Mouse (Mus musculus) heart, postnatal 10 days (tissue): ENCODE data around the gene Atg5. TPM values are rescaled to one million over a fixed set of nuclear protein-coding genes. Genes with fewer than 3 reads are reported as not detected.
A peak's percentile ranks its signal among the peaks of the same experiment; 100 is the strongest.
"Not testable (repeated sequence)": the region's sequence is repeated elsewhere in the genome, so short reads cannot be mapped to it uniquely, and the experiment has no call there.

ENCODE experiments used
- DNase-seq, 2 experiments: peaks; one replicate each; pipeline ENCODE4 v3.0.0; 2021
- intact Hi-C: fragments of 180-260 bp; cut with DNase I; formaldehyde crosslinking; loops from one replicate; pipeline ENCODE4 v1.15.1; 2025
- total RNA-seq, 2 experiments: library from RNA; stranded (reverse); gene quantifications; 2 replicates each; pipeline ENCODE4 v1.2.3; 2021

Gene Atg5
- total RNA-seq, 2 experiments from 2014 or later = 16.9 to 20.5 TPM

DNA sequence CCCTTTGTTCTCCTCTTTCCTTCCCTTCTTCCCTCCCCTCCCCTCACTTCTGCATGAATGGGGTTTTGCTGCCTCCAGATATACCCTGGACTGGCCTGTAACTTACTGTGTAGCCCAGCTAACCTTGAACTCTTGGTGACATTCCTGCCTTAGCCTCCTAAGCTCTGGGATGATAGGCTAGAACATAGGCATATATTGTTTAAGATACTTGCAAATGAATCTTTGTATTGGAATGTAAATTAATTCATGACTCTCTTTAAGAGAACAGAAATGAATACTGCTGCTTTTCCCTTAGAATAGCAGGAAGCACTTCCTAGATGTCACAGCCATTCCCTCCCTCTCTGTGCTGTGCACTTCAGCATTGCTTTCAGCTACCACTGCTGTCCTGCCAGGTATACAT lies 40.1 kb downstream of the Atg5 start:
- intact Hi-C loops = no loop called here
- DNase-seq = no peak

- peak in 1 of 2 experiments; percentile 24 for DNase-seq
- intact Hi-C loops = no loop called here
These were observed 41.1 kb downstream of the Atg5 start for GRCm38 (mm10) chr10:44309250-44309649.

DNA sequence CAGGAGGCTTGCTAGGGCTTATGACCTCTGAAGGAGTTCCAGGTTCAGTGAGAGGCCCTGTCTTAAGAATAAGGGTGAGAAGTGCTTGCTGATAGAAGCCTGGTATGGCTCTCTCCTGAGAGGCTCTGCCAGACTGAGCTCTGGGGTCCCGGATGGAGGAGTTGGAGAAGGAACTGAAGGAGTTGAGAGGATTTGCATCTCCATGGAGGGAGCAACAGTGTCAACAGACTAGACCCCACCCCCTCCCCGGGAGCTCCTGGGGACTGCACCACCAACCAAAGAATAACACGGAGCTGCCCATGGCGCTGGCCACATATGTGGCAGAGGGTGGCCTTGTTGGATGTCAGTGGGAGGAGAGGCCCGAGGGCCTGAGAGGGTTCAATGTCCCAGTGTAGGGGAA lies 47.1 kb downstream of the Atg5 start:
- no peak for DNase-seq
- intact Hi-C loops = no loop called here

GRCm38 (mm10) chr10:44316280-44317270 lies 48.4 kb downstream of the Atg5 start:
- DNase-seq = peak; percentile 15 to 22
- intact Hi-C loops = no loop called here

DNA sequence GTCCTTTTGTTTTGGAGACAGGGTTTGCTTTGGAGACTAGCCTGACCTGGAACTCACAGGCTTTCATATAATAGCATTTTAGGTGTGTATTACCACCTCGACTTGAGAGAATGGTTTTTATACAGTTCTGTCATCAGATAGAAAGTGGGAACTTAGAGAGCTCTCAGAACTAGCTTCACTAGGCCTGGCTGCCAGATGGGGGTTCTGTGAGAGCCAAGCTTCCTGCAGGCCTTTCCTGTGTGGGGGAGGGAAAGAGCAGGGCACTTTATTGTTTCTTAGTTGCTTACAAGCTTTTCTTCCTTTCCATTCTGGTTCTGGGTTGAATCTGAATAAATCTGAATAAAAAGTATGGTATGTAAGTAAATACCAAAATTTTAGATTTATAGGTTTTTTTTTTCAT lies 54.0 kb downstream of the Atg5 start:
- peak; percentile 22 to 34 for DNase-seq
- intact Hi-C loops = loop anchor here (10.0 kb wide), 1 partner anchor 443 kb away; no protein-coding TSS in a partner anchor

- intact Hi-C loops = loop anchor here (10.0 kb wide), 1 partner anchor 442 kb away; no protein-coding TSS in a partner anchor
- DNase-seq = peak; percentile 32 to 34
These were observed 55.1 kb downstream of the Atg5 start for GRCm38 (mm10) chr10:44323070-44323775.

GRCm38 (mm10) chr10:44323836-44324235 lies 55.7 kb downstream of the Atg5 start:
- DNase-seq = no peak
- intact Hi-C loops = loop anchor here (10.0 kb wide), 1 partner anchor 441 kb away; no protein-coding TSS in a partner anchor

DNA sequence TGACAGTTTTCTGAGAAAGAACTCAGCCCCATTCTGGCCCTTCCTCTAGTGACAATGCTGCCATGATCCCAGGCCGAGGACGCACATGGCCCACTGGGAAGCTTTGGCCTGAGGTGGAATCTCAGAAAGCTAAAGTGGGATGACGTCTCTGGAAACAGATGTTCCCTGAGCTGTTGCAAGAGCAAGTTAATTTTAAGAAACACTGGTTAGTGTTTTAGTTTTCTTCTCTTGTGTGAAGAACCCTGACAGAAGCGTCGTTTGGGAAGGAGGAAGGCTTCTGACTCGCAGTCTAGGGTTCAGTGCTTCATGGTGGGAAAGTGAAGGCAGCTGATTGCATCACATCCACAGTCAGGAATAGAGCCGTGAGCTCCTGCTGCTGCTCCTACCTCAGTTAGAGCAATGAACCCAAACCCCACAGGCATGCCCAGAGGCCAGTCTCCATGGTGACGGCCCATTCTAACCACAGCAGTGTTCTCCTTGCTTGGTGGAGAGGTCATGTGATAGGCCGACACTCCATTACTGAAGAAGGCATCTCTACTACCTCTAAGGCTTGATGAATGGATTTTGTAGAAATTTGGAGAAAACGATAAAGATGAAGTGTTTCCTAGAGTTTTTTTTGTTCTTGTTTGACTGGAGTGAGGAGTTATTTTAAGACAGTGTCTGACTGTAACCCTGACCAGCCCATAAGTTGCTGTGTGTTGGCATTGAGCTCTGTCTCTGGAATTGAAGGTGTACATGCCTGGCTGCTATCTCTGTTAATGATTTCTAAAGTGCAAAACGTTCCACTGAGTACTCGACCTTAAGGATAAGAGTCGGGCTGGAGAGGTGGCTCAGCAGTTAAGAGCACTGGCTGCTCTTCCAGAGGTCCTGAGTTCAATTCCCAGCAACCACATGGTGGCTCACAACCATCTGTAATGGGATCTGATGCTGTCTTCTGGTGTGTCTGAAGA lies 57.7 kb downstream of the Atg5 start:
- intact Hi-C loops = loop anchor here (5.0 to 10.0 kb wide), 2 partner anchors 439 to 721 kb away; no protein-coding TSS in a partner anchor
- DNase-seq = no peak

DNA sequence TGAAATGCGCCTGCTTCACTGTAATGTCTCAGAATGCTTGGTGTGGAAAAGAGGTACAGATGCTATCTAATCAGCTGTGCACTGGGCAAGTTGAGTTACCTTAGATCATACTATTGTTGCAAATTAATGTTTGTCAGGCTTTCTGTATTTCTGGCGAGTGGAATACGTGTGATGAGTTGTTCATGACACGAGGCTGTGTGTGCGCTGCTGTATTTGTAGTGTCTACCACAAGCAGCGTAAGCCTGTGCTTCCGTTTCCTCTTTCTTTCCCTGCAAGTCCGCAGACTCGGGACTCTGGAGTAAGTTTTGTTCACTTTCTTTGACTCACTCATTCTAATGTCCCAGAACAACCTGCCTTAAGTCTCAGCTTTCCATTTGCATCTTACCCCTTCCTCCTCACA lies 58.9 kb downstream of the Atg5 start:
- intact Hi-C loops = loop anchor here (5.0 to 10.0 kb wide), 2 partner anchors 438 to 720 kb away; no protein-coding TSS in a partner anchor
- no peak for DNase-seq

GRCm38 (mm10) chr10:44328347-44328746 lies 60.2 kb downstream of the Atg5 start:
- peak; percentile 38 to 65 for DNase-seq
- intact Hi-C loops = loop anchor here (1.0 to 10.0 kb wide), 4 partner anchors 124 to 719 kb away; no protein-coding TSS in a partner anchor

GRCm38 (mm10) chr10:44330717-44331116 lies 62.6 kb downstream of the Atg5 start:
- intact Hi-C loops = no loop called here

DNA sequence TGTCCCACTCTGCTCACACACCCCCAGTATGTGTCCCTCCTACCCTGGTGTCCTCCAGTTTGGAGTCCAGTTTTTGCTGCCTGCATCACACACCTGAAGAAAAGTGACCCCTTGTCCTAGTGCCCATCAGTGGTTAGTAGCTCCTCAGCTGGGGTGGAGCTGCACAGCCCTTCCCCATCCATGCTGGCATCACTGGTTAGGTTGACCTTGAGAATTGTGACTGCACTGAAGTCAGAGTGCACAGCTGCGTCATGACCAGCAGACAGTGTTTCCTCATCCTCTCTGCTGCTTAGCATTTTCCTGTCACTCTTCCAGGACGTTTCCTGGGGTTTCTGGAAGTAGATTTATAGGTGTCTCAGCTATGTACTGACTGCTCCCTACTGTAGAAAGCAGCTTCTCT lies 63.3 kb downstream of the Atg5 start:
- intact Hi-C loops = no loop called here
- no peak for DNase-seq

More at GRCm38 (mm10) chr10:44330717-44331116, 62.6 kb downstream of the Atg5 start:
- no peak for DNase-seq

DNA sequence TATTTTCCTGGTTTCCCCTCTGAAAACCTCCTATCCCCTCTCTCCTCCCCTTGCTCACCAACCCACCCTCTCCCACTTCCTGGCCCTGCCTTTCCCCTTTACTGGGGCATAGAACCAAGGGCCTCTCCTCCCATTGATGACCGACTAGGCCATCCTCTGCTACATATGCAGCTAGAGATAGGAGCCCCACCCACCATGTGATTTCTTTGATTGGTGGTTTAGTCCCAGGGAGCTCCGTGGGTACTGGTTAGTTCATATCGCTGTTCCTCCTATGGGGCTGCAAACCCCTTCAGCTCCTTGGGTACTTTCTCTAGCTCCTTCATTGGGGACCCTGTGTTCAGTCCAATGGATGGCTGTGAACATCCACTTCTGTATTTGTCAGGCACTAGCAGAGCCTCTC lies 64.5 kb downstream of the Atg5 start:
- DNase-seq, intact Hi-C loops: not testable (repeated sequence)

GRCm38 (mm10) chr10:44336641-44337382 lies 68.7 kb downstream of the Atg5 start:
- intact Hi-C loops, DNase-seq: not testable (repeated sequence)

DNA sequence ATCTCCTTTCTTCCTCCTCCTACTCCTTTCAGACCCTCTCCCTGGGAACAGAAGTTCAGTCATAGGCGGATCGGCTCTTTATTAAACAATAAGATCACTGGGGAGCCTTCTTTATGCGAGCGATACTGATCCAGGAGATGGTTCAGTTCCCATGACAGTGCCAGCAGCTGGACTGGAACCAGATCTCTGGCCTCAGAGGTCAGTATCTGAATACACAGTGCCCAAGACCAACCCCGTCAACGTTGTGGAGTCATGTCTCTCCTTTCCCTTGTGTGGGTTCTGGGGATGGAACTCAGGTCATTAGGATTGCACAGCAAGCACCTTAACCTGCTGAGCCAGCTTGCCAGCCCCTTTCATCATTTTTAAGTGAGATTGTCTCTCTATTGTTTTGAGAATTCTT lies 70.4 kb downstream of the Atg5 start:
- intact Hi-C loops = no loop called here
- DNase-seq = no peak

GRCm38 (mm10) chr10:44339326-44339725 lies 71.2 kb downstream of the Atg5 start:
- intact Hi-C loops = no loop called here
- DNase-seq = peak in 1 of 2 experiments; percentile 29

DNA sequence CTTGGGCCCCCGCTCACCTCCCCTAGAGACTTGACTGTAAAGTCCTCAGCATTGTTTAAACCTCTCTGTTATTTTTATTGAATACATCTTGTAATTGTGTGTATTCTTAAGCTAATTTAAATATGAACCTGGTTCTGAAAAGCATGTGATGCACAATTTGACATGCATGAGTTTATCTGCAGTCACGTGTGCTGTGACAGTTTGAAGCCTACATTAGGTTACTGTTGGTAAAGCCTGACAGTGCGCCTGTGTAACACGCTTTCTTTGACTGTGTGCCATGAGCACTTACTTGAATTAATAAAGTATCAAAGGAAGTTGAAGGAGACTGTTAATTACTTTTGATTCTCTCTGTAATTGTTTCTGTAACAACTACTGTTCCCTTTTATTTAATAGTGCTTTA lies 72.8 kb downstream of the Atg5 start:
- no peak for DNase-seq
- intact Hi-C loops = no loop called here

- DNase-seq = no peak
- intact Hi-C loops = no loop called here
These were observed 73.8 kb downstream of the Atg5 start for GRCm38 (mm10) chr10:44341826-44342521.

DNA sequence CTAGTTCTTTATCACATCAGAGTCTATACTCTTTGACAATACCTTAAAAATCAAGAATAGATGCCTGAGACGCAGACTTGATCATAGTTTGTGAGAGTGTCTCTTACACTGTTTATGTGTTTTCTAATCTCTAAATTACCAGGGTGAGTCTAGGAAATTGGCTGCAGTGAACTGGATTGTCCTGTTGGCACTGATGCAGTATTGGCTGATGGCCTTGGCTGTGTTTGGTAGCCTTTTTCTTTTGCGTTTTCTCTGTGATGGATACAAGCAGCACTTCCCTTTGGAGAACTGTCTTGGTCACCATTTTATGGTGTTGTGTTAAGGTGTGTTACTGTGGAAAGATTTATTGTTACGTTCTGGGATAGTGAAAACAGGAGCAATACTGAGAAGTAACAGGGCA lies 75.2 kb downstream of the Atg5 start:
- peak in 1 of 2 experiments; percentile 36 for DNase-seq
- intact Hi-C loops = no loop called here
